In the genomic region with DNA sequence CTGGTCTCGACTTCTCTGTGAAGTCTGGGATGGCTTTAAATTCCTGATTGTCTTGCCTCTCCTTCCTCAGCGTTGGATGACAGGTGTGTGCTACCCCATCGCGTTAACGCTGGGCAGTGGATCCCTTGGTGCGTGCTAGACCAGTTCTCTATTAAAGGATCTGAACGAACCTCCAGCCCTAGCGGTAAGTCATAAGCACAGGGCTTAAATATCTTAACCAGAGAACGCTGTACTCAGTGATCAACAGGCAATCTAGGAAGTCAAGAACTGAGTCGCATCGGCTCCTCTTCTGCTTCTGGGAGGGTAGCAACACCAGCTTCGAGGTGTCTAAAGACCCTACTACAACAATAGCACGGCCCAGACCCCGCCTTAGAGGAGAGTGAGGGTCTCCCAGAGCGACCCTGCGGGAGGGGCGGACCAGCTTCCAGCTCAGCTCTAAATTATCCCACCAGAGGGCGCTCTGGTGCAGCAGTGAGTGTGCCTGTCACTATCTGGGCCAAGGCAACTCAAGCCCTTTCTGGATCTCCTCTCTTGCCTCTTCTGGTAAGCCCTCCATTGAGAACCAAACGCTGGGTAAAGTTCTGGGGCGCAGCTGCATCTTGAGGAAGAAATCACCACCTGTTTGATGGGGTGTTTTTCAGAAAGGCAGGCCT, we compare ENCODE assay signal across 7 mouse cellular contexts. TPM values are rescaled to one million over a fixed set of nuclear protein-coding genes. Genes with fewer than 3 reads are reported as not detected.
DNase-seq lines count a peak whose midpoint lies in the region; ATAC-seq lines count a peak whose summit lies in the region.

No protein-coding gene starts in this region.

- no peaks in the 10 kb centered on the region for H3K36me3 ChIP-seq in intestine, embryonic 14.5 days (ENCODE audit: control insufficient read depth, insufficient read depth, low read length)
- no peaks in the 10 kb centered on the region for H3K36me3 ChIP-seq in limb, embryonic 10.5 days
- no peaks in the 10 kb centered on the region for H3K36me3 ChIP-seq in midbrain, embryonic 11.5 days (ENCODE audit: control insufficient read depth, insufficient read depth, low read length)

- H3K9ac ChIP-seq in intestine, embryonic 14.5 days (ENCODE audit: low read length): peak overlapping the region; percentile 29; the same call in 1 of the 2 replicates
- H3K9ac ChIP-seq in midbrain, embryonic 11.5 days (ENCODE audit: low read length): no peak overlapping the region

- H3K4me2 ChIP-seq in intestine, embryonic 14.5 days (ENCODE audit: low read length): peak overlapping the region; percentile 54
- peak overlapping the region; percentile 39 for H3K4me2 ChIP-seq in midbrain, embryonic 11.5 days

- DNase-seq in adipocyte (ENCODE audit: low spot score): peak; percentile 88
- peak; percentile 68 for DNase-seq in gastrocnemius, postnatal 25 days
- DNase-seq in intestine, embryonic 14.5 days (ENCODE audit: low spot score): peak; percentile 97
- peak; percentile 90 for DNase-seq in limb, embryonic 10.5 days (ENCODE audit: low spot score)
- peak; percentile 99 for DNase-seq in midbrain, embryonic 11.5 days (ENCODE audit: low spot score, missing footprints)
- peak; percentile 72 for DNase-seq in skeletal muscle tissue, adult 2 months (ENCODE audit: low read depth, low spot score)

- H3K27me3 ChIP-seq in intestine, embryonic 14.5 days (replicated peaks; ENCODE audit: control insufficient read depth, insufficient read depth, low read length): no peaks in the 10 kb centered on the region
- peaks cover 35% of the 10 kb centered on the region for H3K27me3 ChIP-seq in limb, embryonic 10.5 days (ENCODE audit: low read depth, poor library complexity, severe bottlenecking)
- peaks cover 10% of the 10 kb centered on the region for H3K27me3 ChIP-seq in midbrain, embryonic 11.5 days (ENCODE audit: control insufficient read depth, insufficient read depth, low read length)

- H3K4me3 ChIP-seq in intestine, embryonic 14.5 days (ENCODE audit: low read depth, low read length): peak overlapping the region; percentile 28
- peak overlapping the region; percentile 44 for H3K4me3 ChIP-seq in limb, embryonic 10.5 days
- peak overlapping the region; percentile 2 for H3K4me3 ChIP-seq in midbrain, embryonic 11.5 days (ENCODE audit: low read depth, low read length)

- no peak overlapping the region for H3K27ac ChIP-seq in intestine, embryonic 14.5 days (ENCODE audit: low read depth)
- H3K27ac ChIP-seq in limb, embryonic 10.5 days: no peak overlapping the region
- H3K27ac ChIP-seq in midbrain, embryonic 11.5 days (ENCODE audit: low read depth, low read length): no peak overlapping the region

- no peaks in the 10 kb centered on the region for H3K9me3 ChIP-seq in intestine, embryonic 14.5 days (ENCODE audit: control insufficient read depth, low read length)
- H3K9me3 ChIP-seq in limb, embryonic 10.5 days (replicated peaks): no peaks in the 10 kb centered on the region
- no peaks in the 10 kb centered on the region for H3K9me3 ChIP-seq in midbrain, embryonic 11.5 days (ENCODE audit: control insufficient read depth, low read length)

- H3K4me1 ChIP-seq in intestine, embryonic 14.5 days (replicated peaks; ENCODE audit: control insufficient read depth, insufficient read depth, low read length): peaks cover 4% of the 10 kb centered on the region; the same call in 1 of the 2 replicates
- H3K4me1 ChIP-seq in limb, embryonic 10.5 days: peaks cover 7% of the 10 kb centered on the region; the same call in 1 of the 2 replicates
- H3K4me1 ChIP-seq in midbrain, embryonic 11.5 days (ENCODE audit: control insufficient read depth, insufficient read depth, low read length): no peaks in the 10 kb centered on the region; the same call in 1 of the 2 replicates

- peak; percentile 94 for ATAC-seq in common myeloid progenitor, adult 5-6 weeks (replicated peaks; ENCODE audit: low read depth, poor library complexity, severe bottlenecking)
- ATAC-seq in intestine, embryonic 14.5 days (replicated peaks; ENCODE audit: low FRiP score, low TSS enrichment, low read depth): peak; percentile 80
- ATAC-seq in midbrain, embryonic 11.5 days (ENCODE audit: low FRiP score): peak; percentile 54; the same call in 1 of the 2 replicates

- WGBS in intestine, embryonic 14.5 days: 4% methylated on average over 20 of the region's 20 CpGs
- WGBS in limb, embryonic 10.5 days: 5% methylated on average over 20 of the region's 20 CpGs
- WGBS in midbrain, embryonic 11.5 days: 4% methylated on average over 20 of the region's 20 CpGs

RNA-seq across cellular contexts. Expression of gene Cavin1, which starts 12.6 kb away (rescaled TPM):
- total RNA-seq in common myeloid progenitor, adult 5-6 weeks (2017): 8.4 and 10.6 TPM in 2 replicates
- 100 to 1,000 TPM; 175 to 196 TPM for total RNA-seq in gastrocnemius, postnatal 25 days (2021)
- polyA plus RNA-seq in intestine, embryonic 14.5 days (2014; fragmentation: Nextera tagmentation; extraction: Ambion mirVana): 99.3 and 102 TPM in 2 replicates
- 21.9 and 24.6 TPM in 2 replicates for polyA plus RNA-seq in limb, embryonic 10.5 days (2016; fragmentation: Nextera tagmentation; extraction: Ambion mirVana)
- 12.5 and 14.8 TPM in 2 replicates for polyA plus RNA-seq in midbrain, embryonic 11.5 days (2014; fragmentation: Nextera tagmentation; extraction: Ambion mirVana)

RNA-seq across cellular contexts. Expression of gene Atp6v0a1, which starts 26.0 kb away (rescaled TPM):
- 16.2 and 25.9 TPM in 2 replicates for total RNA-seq in common myeloid progenitor, adult 5-6 weeks (2017)
- total RNA-seq in gastrocnemius, postnatal 25 days (2021): 10 to 100 TPM; 56.9 to 60.0 TPM
- polyA plus RNA-seq in intestine, embryonic 14.5 days (2014; fragmentation: Nextera tagmentation; extraction: Ambion mirVana): 30.6 and 32.5 TPM in 2 replicates
- polyA plus RNA-seq in limb, embryonic 10.5 days (2016; fragmentation: Nextera tagmentation; extraction: Ambion mirVana): 28.1 and 30.2 TPM in 2 replicates
- 42.5 and 45.9 TPM in 2 replicates for polyA plus RNA-seq in midbrain, embryonic 11.5 days (2014; fragmentation: Nextera tagmentation; extraction: Ambion mirVana)

RNA-seq across cellular contexts. Expression of gene Stat3, which starts 43.9 kb away (rescaled TPM):
- 59.6 and 74.9 TPM in 2 replicates for total RNA-seq in common myeloid progenitor, adult 5-6 weeks (2017)
- total RNA-seq in gastrocnemius, postnatal 25 days (2021): 10 to 100 TPM; 32.5 to 49.5 TPM
- polyA plus RNA-seq in intestine, embryonic 14.5 days (2014; fragmentation: Nextera tagmentation; extraction: Ambion mirVana): 36.6 and 42.9 TPM in 2 replicates
- polyA plus RNA-seq in limb, embryonic 10.5 days (2016; fragmentation: Nextera tagmentation; extraction: Ambion mirVana): 20.7 and 30.2 TPM in 2 replicates
- polyA plus RNA-seq in midbrain, embryonic 11.5 days (2014; fragmentation: Nextera tagmentation; extraction: Ambion mirVana): 22.8 and 24.0 TPM in 2 replicates
